Mouse (Mus musculus) heart, postnatal 14 days (tissue): ENCODE results near the gene Elmo2. TPM values are rescaled to one million over a fixed set of nuclear protein-coding genes. Genes with fewer than 3 reads are reported as not detected.

Source experiments
- DNase-seq, 2 experiments: peaks; one replicate each; pipeline ENCODE4 v3.0.0; 2021 to 2022
- intact Hi-C: fragments of 180-260 bp; cut with DNase I; formaldehyde crosslinking; loops from one replicate; pipeline ENCODE4 v1.15.1; 2025
- total RNA-seq, 2 experiments: library from RNA; stranded (reverse); gene quantifications; 2 replicates each; pipeline ENCODE4 v1.2.3; 2021

The Elmo2 gene
- total RNA-seq, 2 experiments from 2014 or later: 22.2 to 25.1 TPM

GRCm38 (mm10) chr2:165273589-165273988 is 52.7 kb downstream of the Elmo2 start:
- intact Hi-C loops: loop anchor here (5.0 kb wide), 1 partner anchor 214 kb away; no protein-coding TSS in a partner anchor
- DNase-seq: no peak

DNA sequence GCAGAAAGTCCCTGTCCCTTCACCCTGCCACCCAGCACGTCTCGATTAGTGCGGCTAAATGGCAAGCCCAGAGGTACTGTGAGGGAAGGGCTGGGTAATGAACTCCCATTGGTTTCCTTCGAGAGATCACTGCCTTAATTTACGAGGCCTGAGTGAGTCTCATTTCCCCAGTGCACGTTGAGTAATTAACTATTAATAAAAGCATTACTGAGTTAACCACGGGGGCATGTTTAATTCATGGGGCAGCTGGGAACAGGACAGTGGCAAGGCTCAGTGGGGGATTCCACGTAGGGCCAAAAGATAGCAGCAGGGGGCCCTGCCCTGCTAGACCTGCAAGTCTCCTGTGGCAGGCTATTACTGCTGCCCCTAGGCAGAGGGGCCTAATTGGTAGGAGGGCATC is 55.0 kb downstream of the Elmo2 start:
- intact Hi-C loops: loop anchor here (5.0 kb wide), 1 partner anchor 216 kb away; no protein-coding TSS in a partner anchor
- no peak for DNase-seq

DNA sequence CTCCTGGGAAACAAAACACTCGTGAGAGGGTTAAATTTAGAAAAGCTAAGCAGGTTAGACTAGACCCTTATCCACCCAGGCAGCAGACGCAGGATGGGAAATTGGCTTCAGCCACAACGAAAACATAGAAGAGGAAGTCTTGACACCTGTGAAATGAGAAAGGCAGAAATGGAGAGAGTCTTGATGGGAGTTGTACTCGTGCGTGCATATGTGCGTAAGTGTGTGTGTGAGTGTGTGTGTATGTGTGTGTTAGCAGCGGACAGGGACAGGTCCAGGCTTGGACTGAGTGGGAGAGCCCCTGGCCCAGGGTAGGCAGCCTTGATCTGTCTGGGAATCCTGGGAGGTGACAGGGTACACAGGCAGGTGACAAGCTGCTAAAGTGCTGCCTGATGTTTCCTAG is 55.4 kb downstream of the Elmo2 start:
- intact Hi-C loops: loop anchor here (5.0 kb wide), 1 partner anchor 216 kb away; no protein-coding TSS in a partner anchor
- no peak for DNase-seq

DNA sequence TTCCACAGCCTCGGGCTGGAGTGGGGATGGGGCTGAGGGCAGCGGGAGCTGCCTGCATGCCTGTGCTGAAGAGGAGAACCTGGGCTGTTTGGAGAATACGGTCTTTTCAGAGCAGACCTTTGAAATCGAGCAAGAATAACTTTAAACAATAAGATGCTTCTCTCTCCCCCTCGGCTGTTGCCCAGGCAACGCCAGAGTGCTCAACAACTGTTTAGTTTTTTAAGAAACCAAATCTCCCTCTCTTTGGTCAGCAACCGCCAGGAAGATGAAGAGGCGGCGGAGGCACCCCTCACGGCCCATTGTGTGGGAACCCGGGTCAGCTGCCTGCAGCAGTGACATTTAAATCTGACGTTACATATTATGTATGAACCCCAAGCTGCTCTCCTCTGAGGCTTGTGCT is 59.5 kb downstream of the Elmo2 start:
- DNase-seq: no peak
- intact Hi-C loops: no loop called here

DNA sequence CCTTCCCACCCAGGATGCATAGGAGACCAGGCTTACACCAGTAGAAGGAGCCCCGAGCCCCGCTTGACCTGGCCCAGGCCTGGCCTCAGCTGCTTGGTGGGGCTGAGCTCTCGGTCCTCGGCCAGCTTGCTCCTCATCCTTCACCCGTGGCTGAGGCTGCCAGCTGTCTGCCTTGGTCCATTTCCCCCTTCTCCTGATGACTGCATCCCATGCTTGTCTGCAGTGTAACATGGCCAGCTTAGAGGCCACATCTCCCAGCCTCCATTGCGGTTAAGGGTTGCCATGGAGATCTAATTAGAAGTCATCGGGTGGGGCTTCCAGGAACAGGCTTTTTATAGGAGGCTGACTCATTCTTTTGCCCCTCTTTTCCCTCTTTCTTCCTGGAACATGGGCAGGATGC is 62.4 kb downstream of the Elmo2 start:
- intact Hi-C loops: no loop called here

DNA sequence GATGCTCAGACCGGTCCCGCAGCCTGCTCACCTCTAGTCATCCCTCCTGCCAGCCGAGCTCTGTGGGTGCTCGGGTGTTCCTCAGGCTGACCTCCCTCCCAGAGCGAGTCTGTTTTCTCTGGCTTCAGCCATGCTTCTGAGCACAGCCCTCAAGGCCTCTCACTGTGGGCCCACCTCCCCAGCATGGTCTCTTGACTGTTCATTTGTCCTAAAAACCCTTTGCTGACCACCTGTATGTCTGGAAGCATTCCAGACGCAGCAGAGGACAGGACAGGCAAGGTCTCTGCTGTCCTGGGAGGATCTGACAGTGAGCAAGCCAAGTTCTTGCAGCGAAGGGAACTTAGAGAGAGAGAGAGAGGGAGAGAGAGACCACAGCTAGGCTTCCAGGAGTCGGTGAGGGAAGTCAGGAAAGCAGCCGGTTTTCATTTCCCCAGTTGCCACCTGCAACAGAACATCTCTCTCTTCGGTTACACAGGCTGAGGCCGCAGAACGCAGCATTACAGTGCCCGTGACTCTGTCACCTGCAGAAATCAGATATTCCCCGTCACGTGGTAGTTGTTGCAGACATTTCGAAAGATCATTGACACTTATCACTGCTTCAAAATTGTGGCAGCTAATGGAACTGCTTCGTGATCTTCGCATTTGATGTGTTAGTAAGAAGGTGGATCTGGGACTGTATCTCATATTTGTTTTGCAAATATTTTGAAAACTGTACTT is 63.8 kb downstream of the Elmo2 start:
- DNase-seq: no peak
- intact Hi-C loops: no loop called here

More for the DNA sequence above, 62.4 kb downstream of the Elmo2 start:
- no peak for DNase-seq

- intact Hi-C loops: no loop called here
- no peak for DNase-seq
Measured at GRCm38 (mm10) chr2:165259859-165260258, 66.4 kb downstream of the Elmo2 start.

- intact Hi-C loops: no loop called here
- DNase-seq: no peak
Measured at GRCm38 (mm10) chr2:165258321-165258720, 68.0 kb downstream of the Elmo2 start.

DNA sequence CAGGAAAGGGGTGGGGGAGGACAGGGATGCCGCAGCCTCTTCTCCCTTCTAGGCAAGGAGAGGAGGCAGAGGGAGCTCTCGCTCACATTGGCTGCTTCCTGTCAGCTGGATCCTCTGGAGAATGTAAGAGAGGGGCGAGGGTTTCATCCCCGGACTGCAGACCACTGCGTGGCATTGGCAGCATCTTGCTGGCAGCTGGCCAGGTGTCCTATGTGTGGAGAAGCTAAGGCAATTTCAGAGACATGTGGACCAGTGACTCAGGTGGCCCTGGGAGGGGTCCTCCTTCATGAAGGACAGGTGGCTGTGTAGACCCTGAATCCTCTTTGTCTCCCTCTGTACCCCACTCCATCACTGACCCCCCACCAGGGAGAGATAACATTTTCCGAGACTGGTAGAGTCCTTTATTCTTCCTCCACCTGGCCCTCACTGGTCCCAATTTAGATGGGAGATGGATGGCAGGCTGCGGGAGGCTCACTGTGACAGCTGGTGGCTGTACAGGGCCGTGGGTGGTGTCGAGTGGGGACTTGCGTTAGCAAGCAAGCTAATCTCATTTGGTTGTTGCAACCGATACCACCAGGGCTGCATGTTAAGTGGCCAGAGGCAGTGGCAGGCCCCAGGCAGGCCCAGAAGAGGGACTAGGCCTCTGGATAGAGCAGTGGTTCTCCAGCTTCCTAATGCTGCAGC is 69.0 kb downstream of the Elmo2 start:
- intact Hi-C loops: no loop called here
- DNase-seq: no peak

DNA sequence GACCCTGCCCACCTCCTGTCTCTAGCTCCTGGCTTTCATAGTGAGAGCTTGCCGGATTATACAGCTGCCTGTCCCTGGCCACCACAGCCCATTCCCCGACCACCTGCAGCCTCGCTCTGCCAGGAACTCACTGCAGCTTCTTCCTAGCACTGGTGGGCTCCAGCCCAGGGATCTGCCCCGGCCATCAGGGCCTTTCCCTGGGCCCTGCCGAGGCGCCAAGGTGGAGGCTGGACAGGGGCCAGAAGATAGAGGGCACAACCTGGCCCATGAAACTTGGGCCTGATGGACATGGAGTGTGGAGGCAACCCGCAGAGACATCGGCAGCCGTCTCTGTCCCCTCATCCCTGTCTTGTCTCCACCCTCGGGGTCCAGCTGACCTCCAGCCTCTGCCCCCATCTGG is 70.1 kb downstream of the Elmo2 start:
- intact Hi-C loops: no loop called here
- no peak for DNase-seq

GRCm38 (mm10) chr2:165253867-165254266 is 72.4 kb downstream of the Elmo2 start:
- DNase-seq: no peak
- intact Hi-C loops: no loop called here

- DNase-seq: no peak
- intact Hi-C loops: no loop called here
Measured at GRCm38 (mm10) chr2:165253269-165253668, 73.0 kb downstream of the Elmo2 start.

GRCm38 (mm10) chr2:165252801-165253200 is 73.5 kb downstream of the Elmo2 start:
- DNase-seq: no peak
- intact Hi-C loops: no loop called here

DNA sequence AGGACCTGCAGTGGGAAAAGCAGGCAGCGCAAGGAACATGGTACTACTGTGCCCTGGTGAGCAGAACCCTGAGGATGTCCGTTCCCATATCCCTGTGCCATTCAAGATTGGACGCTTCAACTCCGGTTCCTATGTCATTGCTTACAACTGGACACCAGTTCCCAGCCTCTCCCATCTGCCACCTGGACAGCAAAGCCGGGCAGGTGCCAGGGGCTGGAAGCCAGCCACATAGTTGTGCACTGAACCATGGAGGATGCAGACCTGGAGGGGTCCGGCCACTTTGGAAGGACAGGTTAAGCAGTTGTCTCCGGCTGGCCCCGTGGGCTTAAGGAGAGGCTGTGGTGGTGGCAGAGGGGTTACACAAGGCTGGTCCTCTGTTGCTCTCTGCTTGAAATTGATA is 73.9 kb downstream of the Elmo2 start:
- DNase-seq: no peak
- intact Hi-C loops: no loop called here

DNA sequence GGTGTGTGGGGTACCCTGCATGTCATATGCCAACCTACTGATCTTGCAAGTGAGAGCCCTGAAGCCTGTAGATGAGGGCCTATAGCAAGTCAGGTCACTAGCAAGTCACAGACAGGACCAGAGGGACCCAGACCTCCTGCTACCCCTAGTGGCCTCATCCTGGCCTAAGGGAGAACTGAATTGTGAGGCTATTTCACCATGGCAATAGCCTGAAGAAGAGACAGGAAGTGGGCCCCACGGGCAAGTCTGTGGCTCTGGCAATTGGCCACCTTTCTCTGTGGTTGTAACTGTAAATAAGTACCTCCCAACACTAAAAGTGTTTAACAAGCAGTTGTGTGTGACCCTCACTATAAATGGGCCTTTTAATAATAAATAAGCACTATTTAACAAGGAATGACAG is 75.4 kb downstream of the Elmo2 start:
- intact Hi-C loops: no loop called here

GRCm38 (mm10) chr2:165248967-165249366 is 77.3 kb downstream of the Elmo2 start:
- DNase-seq: no peak
- intact Hi-C loops: no loop called here

More for the DNA sequence above, 75.4 kb downstream of the Elmo2 start:
- DNase-seq: no peak

DNA sequence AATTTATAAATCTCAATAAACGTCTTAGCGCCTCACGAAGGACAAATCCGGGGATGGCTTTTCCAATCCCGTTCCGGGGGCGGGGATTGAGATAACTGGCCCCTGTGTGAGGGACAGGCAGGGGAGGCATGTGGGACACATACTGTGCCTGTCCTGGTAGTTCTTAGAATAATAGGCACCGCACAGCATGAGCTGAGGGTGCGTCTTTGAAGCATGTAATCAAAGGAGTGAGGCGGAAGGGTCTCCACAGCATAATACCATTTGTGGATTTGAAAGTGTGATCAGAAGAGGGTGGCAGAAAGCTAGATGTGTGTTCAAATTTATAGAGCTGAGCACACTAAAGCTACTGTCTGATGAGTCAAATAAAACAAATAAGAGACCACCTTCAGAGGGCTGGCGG is 79.9 kb downstream of the Elmo2 start:
- intact Hi-C loops: no loop called here
- no peak for DNase-seq

GRCm38 (mm10) chr2:165243122-165243720 is 83.1 kb downstream of the Elmo2 start:
- intact Hi-C loops: no loop called here
- no peak for DNase-seq

DNA sequence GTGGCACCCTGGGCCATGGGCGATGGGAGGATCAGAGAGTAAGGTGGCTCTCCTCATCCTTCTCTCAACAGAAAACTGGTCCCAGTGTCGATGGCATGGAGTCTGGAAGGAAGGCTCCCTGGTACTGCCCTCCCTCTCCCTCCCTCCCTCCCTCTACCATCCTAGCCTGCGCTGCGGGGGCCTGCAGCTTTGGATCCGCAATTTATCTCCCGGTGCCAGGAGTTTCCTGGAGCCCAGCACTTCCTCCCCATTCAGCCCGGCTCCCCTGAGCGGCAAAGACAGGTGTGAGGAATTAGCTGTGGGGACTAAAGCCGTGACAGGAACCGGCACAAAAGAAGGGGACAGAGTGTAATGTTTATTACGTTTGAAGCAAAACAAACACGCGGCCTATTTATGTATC is 83.7 kb downstream of the Elmo2 start:
- no peak for DNase-seq
- intact Hi-C loops: no loop called here

- intact Hi-C loops: no loop called here
- no peak for DNase-seq
Measured at GRCm38 (mm10) chr2:165241786-165242185, 84.5 kb downstream of the Elmo2 start.

DNA sequence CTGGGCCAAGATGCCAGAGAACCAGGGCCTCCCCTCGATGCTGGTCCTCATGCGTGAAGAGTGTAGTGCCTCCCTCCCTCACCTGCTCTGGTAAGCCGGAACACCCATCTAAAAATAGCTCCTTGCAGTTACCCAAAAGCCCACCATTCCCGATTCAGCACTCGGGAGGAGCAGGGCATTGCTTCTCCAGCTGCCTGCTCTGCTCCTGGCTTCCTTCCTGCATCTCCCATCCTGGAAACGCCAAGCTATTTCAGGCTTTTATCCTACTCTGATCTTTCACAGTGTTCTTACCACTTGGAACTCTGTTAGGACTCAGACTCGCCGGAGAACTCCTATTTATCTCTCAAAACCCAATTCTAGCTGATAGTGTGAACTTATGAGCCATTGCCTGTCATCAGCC is 85.9 kb downstream of the Elmo2 start:
- intact Hi-C loops: no loop called here
- no peak for DNase-seq
